Mouse (Mus musculus) embryonic stem cell, embryonic (primary cell): ENCODE measurements around the gene Pimreg.

Source experiments
- CTCF ChIA-PET, 4 experiments: fragments of 300-600 bp in 2 of 4; fragments of 350-600 bp in 2 of 4; sonication (Branson Sonifier 250); formaldehyde crosslinking; loops; one replicate each; lab custom pipeline; 2022; ENCODE audit warnings: inconsistent platforms in 2 of 4; lab: Charles Lee
- POLR2A ChIA-PET, 4 experiments: fragments of 300-600 bp in 2 of 4; fragments of 350-600 bp in 2 of 4; sonication (Branson Sonifier 250); formaldehyde crosslinking; loops; one replicate each; lab custom pipeline; 2022; ENCODE audit warnings: antibody characterized with exemption in 4 of 4, inconsistent platforms in 1 of 4; lab: Charles Lee

Pimreg gene

DNA sequence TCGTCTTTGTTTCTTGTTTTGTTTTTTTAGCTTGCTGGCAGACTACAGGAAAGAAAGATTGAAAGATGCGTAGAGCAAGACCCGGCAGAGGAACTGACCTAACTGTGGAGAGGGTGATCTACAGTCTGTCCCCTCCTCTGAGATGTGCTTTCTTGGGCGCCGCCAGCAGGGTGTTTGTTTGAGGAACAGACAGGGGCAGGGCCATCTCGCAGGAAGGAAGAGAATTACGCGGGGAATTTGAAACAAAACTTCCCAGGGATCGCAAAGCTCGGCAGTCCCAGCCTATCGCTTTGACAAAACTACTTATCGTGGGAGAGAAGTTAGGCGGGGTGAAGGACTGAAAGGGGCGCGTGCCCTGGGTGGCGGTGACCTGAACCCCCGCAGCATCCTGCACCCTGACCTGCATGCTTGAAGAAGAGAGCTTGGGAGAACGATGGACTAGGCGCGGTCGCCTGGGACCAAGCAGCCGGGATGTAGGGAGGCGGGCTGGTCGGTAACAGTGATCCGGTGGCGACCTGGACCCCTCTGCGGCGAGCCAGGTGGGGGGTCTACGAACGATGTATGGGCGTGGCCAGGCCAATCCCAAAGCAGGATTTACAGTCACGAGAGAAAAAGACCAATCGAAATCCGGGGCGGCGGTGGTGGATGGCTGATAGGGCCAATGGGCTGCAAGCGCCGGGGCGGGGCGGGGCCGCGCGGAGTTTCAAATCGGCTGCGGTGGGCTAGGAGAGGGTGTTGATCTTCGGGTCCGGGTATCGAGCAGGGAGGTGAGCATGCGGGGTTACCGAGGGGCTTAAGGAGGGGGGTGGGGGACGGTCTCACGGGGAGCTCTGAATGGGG is at the start of gene Pimreg:
TSS of gene Pimreg (plus strand) at position 265 of the 840 bp plus-strand sequence.
- POLR2A ChIA-PET, result interaction anchor here in 2 of 4 experiments (0.7 to 3.0 kb wide), 4 partner anchors 9 to 24 kb away, joined by 3 to 12 read pairs (median 4); no protein-coding TSS in a partner anchor
- CTCF ChIA-PET, result interaction anchor here in 2 of 4 experiments (1.0 to 3.2 kb wide), 4 partner anchors 10 to 24 kb away, joined by 3 to 16 read pairs (median 3); no protein-coding TSS in a partner anchor

DNA sequence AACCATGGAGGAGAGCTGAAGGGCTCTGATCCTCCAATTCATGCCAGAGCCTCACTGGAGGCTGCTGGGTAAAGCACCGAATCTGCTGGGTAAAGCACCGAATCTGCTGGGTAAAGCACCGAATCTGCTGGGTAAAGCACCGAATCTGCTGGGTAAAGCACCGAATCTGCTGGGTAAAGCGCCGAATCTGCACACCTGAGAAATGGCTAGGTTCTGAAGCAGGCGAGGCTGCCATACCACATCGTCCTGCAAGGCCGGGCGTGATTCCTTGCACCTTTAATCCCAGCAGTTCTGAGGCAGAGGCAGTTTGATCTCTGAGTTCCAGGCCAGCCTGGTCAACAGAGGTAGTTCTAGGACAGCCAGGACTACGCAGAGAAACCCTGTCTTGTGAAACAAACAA is 49.4 kb upstream of the Pimreg start:
- CTCF ChIA-PET, result interaction anchor here in 2 of 4 experiments (0.6 kb wide), 2 partner anchors 21 to 31 kb away, joined by 3 to 4 read pairs; no protein-coding TSS in a partner anchor
- POLR2A ChIA-PET, result no interaction called here

DNA sequence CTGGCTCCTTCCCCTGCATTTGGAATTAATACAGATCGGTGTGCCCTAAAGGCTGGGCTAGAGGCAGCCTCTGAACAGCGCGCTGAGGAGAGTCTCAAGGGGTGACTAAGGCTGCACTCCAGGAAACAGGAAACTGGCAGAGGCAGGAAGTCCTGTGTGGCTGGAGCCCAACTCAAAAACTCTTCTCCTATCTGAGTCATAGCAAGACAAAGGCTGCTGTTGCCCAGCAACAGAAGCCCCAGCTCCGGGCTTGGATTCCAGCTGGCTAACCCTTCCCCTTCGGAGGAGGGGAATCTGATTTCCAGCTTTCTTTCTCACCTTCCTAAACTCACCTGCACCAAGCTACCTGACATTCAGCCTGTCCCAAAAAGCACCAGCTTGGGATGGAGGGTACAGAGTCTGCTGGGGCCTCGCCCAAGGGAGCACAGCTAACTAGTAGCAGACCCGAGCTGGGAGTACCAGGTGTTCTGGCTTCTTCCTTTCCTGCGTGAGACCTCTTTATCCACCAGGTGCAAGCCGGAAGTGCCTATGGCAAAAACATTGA is 45.8 kb upstream of the Pimreg start:
- ChIA-PET POLR2A (interaction anchor here in 2 of 4 experiments (1.1 to 2.0 kb wide), 6 partner anchors 8 to 222 kb away, joined by 3 to 5 read pairs (median 4); no protein-coding TSS in a partner anchor), CTCF (interaction anchor here (0.6 to 2.2 kb wide), 10 partner anchors 10 to 465 kb away, joined by 3 to 11 read pairs (median 4); no protein-coding TSS in a partner anchor)

DNA sequence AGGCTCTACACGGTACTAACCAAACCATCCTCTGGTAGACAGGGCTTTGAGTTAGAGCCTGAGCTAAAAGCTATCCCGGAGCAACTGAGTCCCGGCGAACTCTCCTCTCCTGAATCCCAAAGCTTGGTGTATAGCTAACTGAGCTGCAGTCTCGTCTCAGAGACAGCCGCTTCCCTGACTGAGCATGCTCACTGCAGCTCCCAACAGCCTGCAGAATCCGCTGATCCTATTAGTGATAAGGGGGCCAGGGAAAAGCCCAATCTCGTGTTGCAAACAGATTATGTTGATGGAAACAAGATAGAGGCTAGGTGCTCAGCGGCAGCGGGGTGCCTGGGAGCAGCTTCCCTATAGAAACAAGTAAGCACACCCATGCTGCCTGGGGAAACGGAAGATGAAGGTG is 45.0 kb upstream of the Pimreg start:
- ChIA-PET POLR2A (interaction anchor here in 2 of 4 experiments (0.5 to 1.4 kb wide), 5 partner anchors 9 to 933 kb away, joined by 3 to 5 read pairs (median 3); no protein-coding TSS in a partner anchor), CTCF (interaction anchor here in 3 of 4 experiments (1.1 to 2.2 kb wide), 4 partner anchors 27 to 30 kb away, joined by 3 to 11 read pairs (median 5); no protein-coding TSS in a partner anchor)

DNA sequence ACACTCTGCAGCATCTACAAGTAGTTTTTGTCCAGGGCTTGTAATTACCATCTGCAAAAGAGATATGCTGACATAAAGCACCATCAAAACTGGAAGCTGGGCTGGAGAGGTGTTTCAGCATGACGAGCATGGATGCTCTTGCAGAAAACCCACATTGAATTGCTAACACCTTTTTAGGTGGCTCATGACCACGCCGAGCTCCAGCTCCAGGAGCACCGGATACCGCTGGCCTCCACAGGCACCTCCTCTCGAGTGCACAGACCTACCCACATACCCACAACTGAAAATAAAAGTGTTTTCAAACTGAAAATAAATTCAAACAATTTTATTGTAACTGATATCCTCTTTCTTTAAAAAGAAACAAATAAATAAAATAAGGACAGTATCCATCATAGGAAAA is 41.6 kb upstream of the Pimreg start:
- ChIA-PET POLR2A (no interaction called here), CTCF (no interaction called here)

DNA sequence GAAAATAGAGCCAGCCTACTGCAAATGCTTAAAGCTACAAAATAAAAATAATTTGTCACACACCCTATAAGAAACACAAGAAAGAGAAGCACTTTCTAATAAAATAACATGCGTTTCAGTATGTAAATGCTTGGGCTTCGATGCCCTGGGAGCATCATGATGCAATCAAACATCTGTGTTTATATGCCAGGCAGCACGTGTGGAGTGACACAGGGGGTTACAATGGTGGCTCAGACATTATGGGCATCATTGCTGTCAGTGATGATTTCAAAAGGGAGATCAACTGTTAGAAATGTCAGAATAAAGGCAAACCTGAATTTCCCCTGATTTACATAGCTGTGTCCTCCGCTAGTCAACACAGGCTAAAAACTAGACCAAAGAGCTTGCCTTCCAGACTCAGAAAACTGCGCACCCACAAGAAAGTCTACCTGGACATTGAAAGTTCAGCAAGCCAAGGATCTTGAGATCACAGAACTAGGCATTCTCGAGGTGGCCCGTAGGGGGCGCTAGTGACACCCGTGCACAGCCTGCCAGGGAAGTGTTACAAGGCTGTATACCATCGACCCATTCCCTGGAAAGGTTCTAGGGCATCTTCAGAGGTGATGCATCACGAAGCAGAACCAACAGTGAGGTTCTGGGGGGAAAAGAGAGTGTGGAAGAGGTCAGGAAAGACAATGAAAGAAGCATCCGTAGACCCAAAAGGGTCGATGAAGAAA is 39.5 kb upstream of the Pimreg start:
- POLR2A ChIA-PET, result interaction anchor here in 1 of 4 experiments (0.6 kb wide), 1 partner anchor 182 kb away, joined by 3 read pairs; no protein-coding TSS in a partner anchor
- CTCF ChIA-PET, result interaction anchor here (0.7 to 3.8 kb wide), 4 partner anchors 23 to 226 kb away, joined by 3 to 18 read pairs (median 4); no protein-coding TSS in a partner anchor

DNA sequence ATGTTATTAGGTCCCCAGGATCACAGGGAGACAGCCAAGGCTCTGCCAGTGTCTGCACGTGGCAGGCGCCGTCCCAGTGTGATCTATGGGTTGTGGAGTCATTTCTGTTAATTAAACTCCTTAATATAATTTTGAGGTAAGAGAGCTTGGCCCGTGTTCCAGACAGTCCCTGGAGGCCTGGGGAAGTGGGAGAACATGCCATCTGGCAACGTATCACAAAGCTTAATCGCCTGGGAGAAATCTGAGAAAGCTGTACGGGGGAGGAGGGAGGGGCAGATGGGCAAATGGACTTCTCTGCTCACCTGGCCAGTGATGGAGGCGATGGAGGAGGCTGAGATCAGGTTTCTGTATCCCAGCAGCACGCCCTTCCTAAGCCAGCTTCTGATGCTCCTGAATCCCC is 38.7 kb upstream of the Pimreg start:
- POLR2A ChIA-PET, result no interaction called here
- CTCF ChIA-PET, result interaction anchor here in 3 of 4 experiments (0.6 to 3.8 kb wide), 4 partner anchors 19 to 306 kb away, joined by 3 to 18 read pairs (median 4); no protein-coding TSS in a partner anchor

DNA sequence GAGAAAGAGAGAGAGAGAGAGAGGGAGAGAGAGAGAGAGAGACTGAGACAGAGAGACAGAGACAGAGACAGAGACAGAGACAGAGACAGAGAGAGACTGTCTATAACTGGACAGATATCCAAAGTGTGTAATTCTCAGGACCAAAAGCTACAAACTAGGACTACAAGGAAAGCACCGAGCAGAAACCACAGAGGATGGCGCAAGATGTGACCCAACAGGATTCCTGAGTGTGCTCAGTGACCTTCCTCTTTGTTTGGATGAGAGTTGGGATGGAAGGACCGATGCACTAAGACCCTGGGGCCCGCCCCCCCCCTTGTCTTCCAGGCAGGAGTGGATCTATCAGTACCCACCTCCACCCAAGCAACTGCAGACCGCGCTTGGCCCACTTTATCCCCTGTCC is 36.3 kb upstream of the Pimreg start:
- ChIA-PET CTCF (no interaction called here), POLR2A (interaction anchor here in 1 of 4 experiments (0.7 kb wide), 1 partner anchor 9 kb away, joined by 3 read pairs; no protein-coding TSS in a partner anchor)

DNA sequence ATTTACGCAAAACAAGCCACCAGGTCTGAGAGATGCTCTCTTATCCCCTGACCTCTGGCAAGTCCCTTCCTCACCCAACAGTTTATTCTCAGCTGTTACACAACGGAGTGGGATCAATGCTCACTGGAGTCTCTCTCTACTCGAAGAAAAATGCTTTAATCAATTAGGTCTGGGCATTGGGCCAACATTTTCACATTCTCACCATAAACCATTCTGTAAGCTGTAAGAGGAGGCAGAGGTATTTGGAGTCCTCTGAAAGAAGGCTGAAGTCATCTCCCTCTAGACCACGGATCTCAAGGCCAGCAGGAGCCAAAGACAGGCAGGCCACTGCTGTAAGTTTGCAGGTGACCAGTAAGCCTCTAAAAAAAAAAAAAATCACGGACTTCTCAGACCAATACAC is 31.5 kb upstream of the Pimreg start:
- ChIA-PET POLR2A (no interaction called here), CTCF (interaction anchor here in 2 of 4 experiments (0.7 to 1.5 kb wide), 2 partner anchors 15 to 564 kb away, joined by 3 to 7 read pairs; no protein-coding TSS in a partner anchor)

DNA sequence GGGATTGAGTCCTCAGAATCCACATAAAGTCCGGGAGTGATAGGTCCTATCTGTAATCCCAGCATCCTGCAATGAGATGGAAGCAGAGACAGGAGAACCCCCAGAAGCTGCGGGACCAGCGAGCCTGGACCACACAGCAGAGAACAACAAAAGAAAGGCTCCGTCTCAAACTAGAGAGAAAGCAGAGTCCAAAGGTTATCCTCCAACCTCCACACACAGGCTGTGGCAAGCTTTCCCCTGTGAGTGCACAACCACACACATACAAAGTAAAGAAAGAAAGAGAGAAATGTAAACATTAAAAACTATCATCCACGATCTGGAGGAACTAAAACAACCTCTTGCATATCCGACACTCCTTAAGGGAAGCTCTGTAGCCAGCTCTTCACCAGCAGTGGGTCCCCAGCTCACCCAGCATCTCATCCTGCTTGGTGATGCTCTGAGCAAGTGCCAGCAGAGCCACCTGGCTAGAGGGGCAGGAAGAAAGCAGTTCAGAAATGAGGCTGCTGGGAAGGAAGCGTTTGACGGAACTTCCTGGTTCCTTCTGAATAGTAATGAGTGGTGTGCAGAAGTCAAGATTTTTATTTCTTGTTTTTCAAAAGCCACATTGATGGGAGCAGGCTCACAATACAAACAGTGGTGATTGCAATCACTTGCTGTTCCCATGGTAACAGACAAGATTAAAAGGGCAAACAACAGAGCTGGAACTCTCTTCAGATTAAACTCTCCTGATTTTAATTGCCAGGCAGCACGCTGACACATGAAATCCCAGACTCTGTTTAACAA is 30.7 kb upstream of the Pimreg start:
- ChIA-PET CTCF (interaction anchor here in 1 of 4 experiments (0.8 to 1.5 kb wide), 2 partner anchors 13 to 15 kb away, joined by 6 to 7 read pairs; no protein-coding TSS in a partner anchor), POLR2A (no interaction called here)

DNA sequence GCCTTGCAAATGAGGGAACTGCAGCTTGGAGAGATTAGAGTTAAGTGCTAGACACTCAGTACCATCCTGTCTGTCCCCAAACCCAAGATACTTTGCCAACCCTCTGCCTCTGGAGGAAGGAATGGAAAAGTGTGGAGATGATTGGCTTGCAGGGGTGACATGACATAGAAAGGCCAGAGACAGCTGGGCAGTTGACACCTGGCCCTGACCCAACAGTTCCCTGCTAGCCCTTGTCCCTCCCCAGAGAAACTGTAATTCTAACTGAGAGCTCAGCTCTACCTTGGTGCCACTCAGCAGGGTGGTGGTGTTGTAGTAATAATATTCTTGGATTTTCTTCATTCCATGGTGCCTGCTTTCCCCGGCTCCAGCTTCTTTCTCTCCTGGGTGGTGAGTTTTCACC is 29.9 kb upstream of the Pimreg start:
- POLR2A ChIA-PET, result no interaction called here
- CTCF ChIA-PET, result interaction anchor here in 2 of 4 experiments (0.8 to 0.9 kb wide), 2 partner anchors 12 to 26 kb away, joined by 3 to 6 read pairs; no protein-coding TSS in a partner anchor

DNA sequence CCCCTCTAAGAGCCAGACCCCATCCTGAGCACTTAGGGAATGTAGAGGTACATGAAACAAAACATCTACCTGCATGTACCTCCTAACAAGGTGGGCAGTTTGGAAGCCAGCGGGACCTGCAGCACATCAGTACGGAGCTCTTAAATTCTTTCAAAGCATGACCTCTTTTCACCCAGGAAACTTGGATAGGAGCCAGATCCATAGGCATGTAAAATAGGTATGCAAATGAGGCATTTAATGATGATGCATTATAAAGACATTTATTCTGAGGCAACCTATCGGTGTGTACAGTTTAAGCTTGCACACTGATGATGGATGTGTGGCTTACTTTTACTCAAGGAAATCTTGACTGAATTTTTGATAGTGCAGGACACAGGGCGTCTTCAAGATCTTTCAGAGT is 27.2 kb upstream of the Pimreg start:
- ChIA-PET POLR2A (no interaction called here), CTCF (interaction anchor here in 3 of 4 experiments (0.5 to 1.6 kb wide), 4 partner anchors 11 to 534 kb away, joined by 3 read pairs; no protein-coding TSS in a partner anchor)

DNA sequence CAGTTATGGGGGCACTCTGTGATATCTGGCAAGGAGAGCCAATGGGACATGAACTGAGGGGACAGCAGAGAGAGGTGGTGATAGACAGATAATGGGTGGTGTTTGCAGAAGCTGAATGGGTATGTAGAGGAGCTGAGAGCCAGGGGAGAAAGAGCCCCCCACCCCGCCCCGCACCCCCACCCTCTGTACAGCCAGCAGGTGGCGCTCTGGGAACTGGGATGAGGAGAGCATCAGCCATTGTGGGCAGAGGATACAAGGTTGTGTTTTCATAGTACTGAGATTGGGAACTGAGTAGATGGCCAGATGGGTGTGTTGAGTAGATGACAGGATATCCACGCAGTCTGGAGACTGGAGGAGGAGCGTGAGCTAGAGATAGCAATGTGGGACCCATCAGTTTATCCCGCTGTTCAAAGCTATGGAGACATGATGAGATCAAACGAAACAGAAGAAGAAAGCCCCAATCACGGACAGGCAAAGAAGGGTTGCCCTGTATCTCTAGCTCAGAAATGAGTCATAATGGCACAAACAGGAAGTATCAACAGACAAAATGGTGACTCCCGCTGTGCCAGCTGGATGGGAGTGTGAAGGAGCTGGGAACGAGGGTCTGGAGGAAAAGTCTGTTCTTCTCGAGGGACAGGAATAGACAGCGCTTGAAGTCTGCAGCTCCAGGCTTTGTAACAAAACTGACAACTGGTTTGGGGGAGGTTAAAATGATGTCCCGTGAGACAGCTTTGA is 25.1 kb upstream of the Pimreg start:
- ChIA-PET POLR2A (interaction anchor here in 1 of 4 experiments (0.6 to 0.7 kb wide), 2 partner anchors 319 to 495 kb away, joined by 3 read pairs; no protein-coding TSS in a partner anchor), CTCF (interaction anchor here (0.6 to 1.7 kb wide), 8 partner anchors 9 to 827 kb away, joined by 3 to 14 read pairs (median 3); no protein-coding TSS in a partner anchor)

DNA sequence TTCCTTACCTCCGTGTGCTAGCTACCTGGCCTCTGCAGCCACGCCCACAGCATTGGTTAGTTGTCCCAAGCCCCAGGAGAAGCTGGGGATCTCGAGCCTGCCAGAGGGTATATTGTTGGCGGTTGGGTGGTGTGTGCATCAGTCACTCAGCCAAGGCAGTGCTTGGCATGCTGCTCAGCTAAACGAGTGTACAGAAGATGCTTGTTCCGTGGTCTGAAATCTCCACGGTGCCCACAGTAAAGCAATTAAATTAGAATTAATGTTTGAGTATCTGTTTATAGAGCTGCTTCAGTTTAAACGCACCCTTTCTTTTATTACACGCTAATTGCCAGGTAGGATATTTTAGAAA is 24.6 kb upstream of the Pimreg start:
- ChIA-PET CTCF (interaction anchor here (0.8 to 1.7 kb wide), 6 partner anchors 8 to 128 kb away, joined by 3 to 14 read pairs (median 3); no protein-coding TSS in a partner anchor), POLR2A (interaction anchor here in 1 of 4 experiments (0.6 to 0.7 kb wide), 2 partner anchors 319 to 494 kb away, joined by 3 read pairs; no protein-coding TSS in a partner anchor)

DNA sequence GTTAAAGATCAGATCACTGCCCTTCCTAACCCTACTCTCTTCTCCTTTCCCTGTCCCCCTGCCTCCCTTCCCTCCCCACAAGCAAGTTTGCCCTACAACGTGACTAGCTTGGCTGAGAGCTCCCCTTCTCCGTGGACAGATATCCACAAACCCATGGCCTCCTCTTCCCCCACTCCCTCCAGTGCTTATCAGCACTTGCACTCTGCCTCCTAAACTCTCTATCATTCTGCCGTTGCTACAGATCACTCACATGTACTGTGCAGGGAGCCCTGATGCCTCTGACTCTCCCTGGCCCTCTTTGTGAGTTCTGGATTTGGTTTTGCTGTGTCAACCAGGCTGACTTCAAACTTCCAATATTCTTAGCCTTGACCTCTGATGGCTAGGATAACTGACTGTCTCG is 20.8 kb upstream of the Pimreg start:
- CTCF ChIA-PET, result no interaction called here
- POLR2A ChIA-PET, result no interaction called here

DNA sequence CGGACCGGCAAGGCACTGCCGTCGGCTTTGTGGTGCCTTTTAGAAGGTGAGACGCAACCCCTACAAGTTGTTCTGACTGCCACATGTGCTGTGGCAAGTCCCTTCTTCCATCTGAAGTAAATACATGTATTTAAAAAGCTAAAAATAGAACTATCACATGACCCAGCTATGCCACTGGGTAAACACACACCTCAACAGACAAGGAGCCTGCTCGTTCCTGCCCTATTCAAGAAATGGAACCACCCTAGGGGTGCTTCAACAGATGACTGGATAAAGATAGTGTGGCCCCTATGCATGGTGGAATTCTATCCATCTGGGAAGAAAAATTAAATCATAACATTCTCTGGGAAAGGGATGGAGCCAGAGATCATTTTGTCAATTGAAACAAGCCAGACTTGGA is 19.0 kb upstream of the Pimreg start:
- CTCF ChIA-PET, result interaction anchor here in 3 of 4 experiments (1.0 to 2.2 kb wide), 6 partner anchors 9 to 465 kb away, joined by 3 to 9 read pairs (median 5); partner anchors contain the start of gene Aipl1 (in 1 of the 3)

More for the DNA sequence above, 19.0 kb upstream of the Pimreg start:
- POLR2A ChIA-PET, result interaction anchor here in 1 of 4 experiments (1.3 kb wide), 1 partner anchor 26 kb away, joined by 3 read pairs; no protein-coding TSS in a partner anchor
